Mouse (Mus musculus) ES-E14 (cell line): ENCODE results near the gene Il4ra. TPM values are rescaled to one million over a fixed set of nuclear protein-coding genes. Genes with fewer than 3 reads are reported as not detected.

Experiments used
- DNase-seq: peaks from one replicate; pipeline ENCODE4 v3.0.0-alpha.2; 2013; ENCODE audit warnings: low read depth, low spot score
- H3K27ac ChIP-seq: 2 replicates; pipeline ENCODE4 v1.5.1; 2012; ENCODE audit warnings: low read depth, mild to moderate bottlenecking, low read length, moderate library complexity, mixed read lengths; ENCODE audit not compliant: poor library complexity, insufficient read depth, severe bottlenecking
- H3K36me3 ChIP-seq: 2 replicates; pipeline ENCODE4 v1.6.1; 2012; ENCODE audit warnings: mild to moderate bottlenecking, low read length, moderate library complexity, mixed read lengths; ENCODE audit not compliant: control insufficient read depth, poor library complexity, insufficient read depth, severe bottlenecking
- H3K4me1 ChIP-seq, 2 experiments: fragments of 150-350 bp in 1 of 2; sonication (generic) in 1 of 2; 2 replicates each; pipeline ENCODE4 v1.6.1; 2012; ENCODE audit warnings: low read length in 2 of 2, mild to moderate bottlenecking in 1 of 2, mixed read lengths in 1 of 2; ENCODE audit not compliant: control insufficient read depth in 2 of 2, insufficient read depth in 2 of 2, poor library complexity in 1 of 2
- H3K4me3 ChIP-seq, 2 experiments: fragments of 150-350 bp in 1 of 2; sonication (generic) in 1 of 2; 2 replicates each; pipeline ENCODE4 v1.5.1; 2012; ENCODE audit warnings: low read length in 2 of 2, low read depth in 1 of 2, mild to moderate bottlenecking in 1 of 2, mixed read lengths in 1 of 2; ENCODE audit not compliant: insufficient read depth in 1 of 2, poor library complexity in 1 of 2, severe bottlenecking in 1 of 2
- H3K9ac ChIP-seq: 2 replicates; pipeline ENCODE4 v1.6.1; 2012; ENCODE audit warnings: low read depth, mild to moderate bottlenecking, low read length, mixed read lengths; ENCODE audit not compliant: poor library complexity, insufficient read depth, severe bottlenecking
- H3K9me3 ChIP-seq: fragments of 150-350 bp; sonication (generic); 2 replicates; pipeline ENCODE4 v1.6.1; 2012; ENCODE audit warnings: low read depth, mild to moderate bottlenecking, low read length; ENCODE audit not compliant: control insufficient read depth, insufficient read depth
- CHD2 ChIP-seq: IDR thresholded peaks from 2 replicates; pipeline ENCODE4 v1.6.1; 2014; ENCODE audit warnings: mild to moderate bottlenecking, low read depth, low read length, inconsistent platforms
- HCFC1 ChIP-seq: IDR thresholded peaks from 2 replicates; pipeline ENCODE4 v1.6.1; 2012; ENCODE audit warnings: low read length, inconsistent platforms, borderline replicate concordance; ENCODE audit not compliant: insufficient read depth
- MAFK ChIP-seq: IDR thresholded peaks from 2 replicates; pipeline ENCODE4 v1.6.1; 2014; ENCODE audit warnings: mild to moderate bottlenecking, low read depth, low read length, inconsistent platforms; ENCODE audit not compliant: insufficient read depth
- ZC3H11A ChIP-seq: IDR thresholded peaks from 2 replicates; pipeline ENCODE4 v1.6.1; 2012; ENCODE audit warnings: low read depth, mild to moderate bottlenecking, inconsistent platforms, low read length, borderline replicate concordance
- ZNF384 ChIP-seq: IDR thresholded peaks from 2 replicates; pipeline ENCODE4 v1.6.1; 2012; ENCODE audit warnings: low read depth, low read length, inconsistent platforms
- in situ Hi-C, 2 experiments: fragments of 600-800 bp; cut with MboI; formaldehyde crosslinking; loops; one replicate each; pipeline ENCODE4 v1.15.1; 2025; ENCODE audit warnings: low sequenced_read_pairs in 2 of 2, inconsistent platforms in 1 of 2; ENCODE audit not compliant: unreplicated experiment in 2 of 2
- total RNA-seq: library from RNA; depleted of rRNA; stranded (reverse); fragments of 300-350 nt; gene quantifications from 2 replicates; pipeline ENCODE4 v1.2.3, GENCODE M21; 2012

Il4ra gene
- total RNA-seq, 1 experiment, result 3.4 TPM

GRCm38 (mm10) chr7:125571891-125572290 lies 20.0 kb downstream of the Il4ra start:
- H3K9me3 ChIP-seq, result no peaks in the 10 kb centered on the region
- TF ChIP-seq MAFK (no peak), ZC3H11A (no peak), ZNF384 (no peak), CHD2 (no peak), HCFC1 (no peak)
- no peaks in the 10 kb centered on the region for H3K4me1 ChIP-seq
- no peak for DNase-seq
- in situ Hi-C loops, result no loop called here
- H3K9ac ChIP-seq, result no peak overlapping the region
- no peaks in the 10 kb centered on the region for H3K36me3 ChIP-seq
- H3K4me3 ChIP-seq, result no peak overlapping the region
- H3K27ac ChIP-seq, result no peak overlapping the region

DNA sequence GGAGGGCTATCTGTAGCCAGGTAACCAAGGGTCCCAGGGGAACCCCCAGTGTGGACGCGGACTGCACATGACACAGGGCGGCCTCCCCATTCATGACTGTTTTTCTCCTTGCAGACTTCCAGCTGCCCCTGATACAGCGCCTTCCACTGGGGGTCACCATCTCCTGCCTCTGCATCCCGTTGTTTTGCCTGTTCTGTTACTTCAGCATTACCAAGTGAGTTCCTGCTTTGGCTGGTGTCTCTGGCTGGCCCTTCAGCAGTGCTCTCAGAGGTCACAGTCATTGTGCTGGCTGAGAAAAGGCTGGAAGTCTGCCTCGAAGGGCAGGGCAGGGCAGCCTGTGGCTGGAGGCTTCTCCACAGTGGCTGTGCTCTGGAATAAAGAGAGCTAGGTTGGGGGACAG lies 20.8 kb downstream of the Il4ra start:
- no peak overlapping the region for H3K9ac ChIP-seq
- in situ Hi-C loops, result no loop called here
- no peak for DNase-seq
- no peak for TF ChIP-seq MAFK
- no peak for TF ChIP-seq CHD2
- H3K9me3 ChIP-seq, result no peaks in the 10 kb centered on the region
- H3K4me1 ChIP-seq, result no peaks in the 10 kb centered on the region
- H3K4me3 ChIP-seq, result no peak overlapping the region
- no peaks in the 10 kb centered on the region for H3K36me3 ChIP-seq
- no peak overlapping the region for H3K27ac ChIP-seq

GRCm38 (mm10) chr7:125573849-125574248 lies 21.9 kb downstream of the Il4ra start:
- Histone ChIP-seq H3K27ac (no peak overlapping the region), H3K4me3 (no peak overlapping the region), H3K9ac (no peak overlapping the region), H3K9me3 (no peaks in the 10 kb centered on the region), H3K4me1 (no peaks in the 10 kb centered on the region), H3K36me3 (no peaks in the 10 kb centered on the region)
- no peak for DNase-seq
- TF ChIP-seq ZNF384, result no peak
- TF ChIP-seq HCFC1, result no peak
- in situ Hi-C loops, result no loop called here

DNA sequence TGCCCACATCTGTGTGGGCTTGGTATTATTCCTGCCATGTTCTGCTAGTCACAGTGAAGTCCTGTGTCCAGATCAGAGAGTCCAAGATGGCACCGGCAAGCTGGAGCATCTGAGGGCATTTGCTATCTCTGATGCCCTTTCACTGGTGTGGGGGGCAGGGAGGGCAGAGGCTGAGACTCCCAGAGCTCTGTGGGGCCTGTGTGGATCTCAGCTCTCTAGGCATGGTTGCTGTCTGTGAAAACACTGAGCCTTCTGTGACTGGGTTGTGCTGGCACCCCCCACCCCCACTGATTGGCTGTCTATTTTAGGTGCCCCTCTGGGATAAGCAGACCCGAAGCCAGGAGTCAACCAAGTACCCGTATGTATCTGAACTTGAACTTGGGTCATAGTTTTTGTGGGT lies 22.9 kb downstream of the Il4ra start:
- Histone ChIP-seq H3K9me3 (no peaks in the 10 kb centered on the region), H3K36me3 (no peaks in the 10 kb centered on the region), H3K27ac (no peak overlapping the region), H3K4me3 (no peak overlapping the region), H3K4me1 (no peaks in the 10 kb centered on the region), H3K9ac (no peak overlapping the region)
- DNase-seq, result no peak
- no peak for TF ChIP-seq HCFC1
- no peak for TF ChIP-seq ZC3H11A
- TF ChIP-seq ZNF384, result no peak
- TF ChIP-seq MAFK, result no peak
- TF ChIP-seq CHD2, result no peak
- in situ Hi-C loops, result no loop called here

DNA sequence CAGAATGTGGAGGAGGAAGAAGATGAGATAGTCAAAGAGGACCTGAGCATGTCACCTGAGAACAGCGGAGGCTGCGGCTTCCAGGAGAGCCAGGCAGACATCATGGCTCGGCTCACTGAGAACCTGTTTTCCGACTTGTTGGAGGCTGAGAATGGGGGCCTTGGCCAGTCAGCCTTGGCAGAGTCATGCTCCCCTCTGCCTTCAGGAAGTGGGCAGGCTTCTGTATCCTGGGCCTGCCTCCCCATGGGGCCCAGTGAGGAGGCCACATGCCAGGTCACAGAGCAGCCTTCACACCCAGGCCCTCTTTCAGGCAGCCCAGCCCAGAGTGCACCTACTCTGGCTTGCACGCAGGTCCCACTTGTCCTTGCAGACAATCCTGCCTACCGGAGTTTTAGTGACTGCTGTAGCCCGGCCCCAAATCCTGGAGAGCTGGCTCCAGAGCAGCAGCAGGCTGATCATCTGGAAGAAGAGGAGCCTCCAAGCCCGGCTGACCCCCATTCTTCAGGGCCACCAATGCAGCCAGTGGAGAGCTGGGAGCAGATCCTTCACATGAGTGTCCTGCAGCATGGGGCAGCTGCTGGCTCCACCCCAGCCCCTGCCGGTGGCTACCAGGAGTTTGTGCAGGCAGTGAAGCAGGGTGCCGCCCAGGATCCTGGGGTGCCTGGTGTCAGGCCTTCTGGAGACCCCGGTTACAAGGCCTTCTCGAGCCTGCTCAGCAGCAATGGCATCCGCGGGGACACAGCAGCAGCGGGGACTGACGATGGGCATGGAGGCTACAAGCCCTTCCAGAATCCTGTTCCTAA lies 24.0 kb downstream of the Il4ra start:
- Histone ChIP-seq H3K9ac (no peak overlapping the region), H3K27ac (no peak overlapping the region), H3K36me3 (no peaks in the 10 kb centered on the region), H3K4me3 (no peak overlapping the region), H3K4me1 (no peaks in the 10 kb centered on the region), H3K9me3 (no peaks in the 10 kb centered on the region)
- TF ChIP-seq ZC3H11A, result no peak
- TF ChIP-seq ZNF384, result no peak
- no peak for TF ChIP-seq CHD2
- no peak for TF ChIP-seq MAFK
- TF ChIP-seq HCFC1, result no peak
- DNase-seq, result no peak
- in situ Hi-C loops, result no loop called here
